Mouse (Mus musculus) colon, adult 2 months (tissue): Measurements from ENCODE around the gene Scg3. TPM values are rescaled to one million over a fixed set of nuclear protein-coding genes. Genes with fewer than 3 reads are reported as not detected.

Experiments used
- polyA plus RNA-seq: library from polyadenylated mRNA; depleted of rRNA; stranded (reverse); fragments of >200 nt; gene quantifications from 2 replicates; pipeline ENCODE4 v1.2.3, GENCODE M21; 2012; rRNA removed

The Scg3 gene
- polyA plus RNA-seq, result 14.6 and 21.4 TPM in 2 replicates

GRCm38 (mm10) chr9:75683426-75684191 lies at the start of gene Scg3:
TSS of gene Scg3 (minus strand) at chr9:75684056.

DNA sequence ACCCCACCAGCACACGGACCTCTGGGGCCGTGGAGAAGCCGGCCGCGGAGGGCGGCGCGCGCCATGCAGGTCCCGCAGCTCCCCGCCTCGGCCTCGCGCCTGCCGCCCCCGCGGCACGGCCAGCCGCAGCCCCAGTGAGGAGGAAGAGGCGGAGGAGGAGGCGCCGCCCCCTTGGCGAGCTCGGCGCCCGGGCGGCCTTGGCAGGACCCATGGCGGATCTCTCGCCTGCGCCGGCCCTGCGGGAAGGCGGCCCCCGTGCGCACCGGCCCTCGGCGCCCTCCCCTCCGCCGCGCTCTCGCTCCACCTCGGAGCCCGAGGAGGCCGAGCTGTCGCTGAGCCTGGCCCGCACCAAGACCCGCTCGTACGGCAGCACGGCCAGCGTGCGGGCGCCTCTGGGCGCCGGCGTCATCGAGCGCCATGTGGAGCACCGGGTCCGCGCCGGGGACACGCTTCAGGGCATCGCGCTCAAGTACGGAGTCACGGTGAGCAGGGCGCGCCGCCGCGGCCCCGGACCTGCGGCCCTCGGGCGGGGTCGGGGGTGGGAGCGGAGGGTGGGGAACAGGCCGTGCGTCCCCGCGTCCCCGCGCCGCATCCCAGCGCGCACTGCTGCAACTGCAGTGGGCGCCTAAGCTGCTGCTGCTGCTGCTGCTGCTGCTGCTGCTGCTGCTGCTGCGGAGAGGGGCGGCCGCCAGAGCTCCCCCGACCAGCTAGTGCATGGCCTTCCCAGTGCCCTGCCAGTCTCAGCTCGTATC lies 58.1 kb downstream of the Scg3 start, which contains the start of gene Lysmd2:
TSS of gene Lysmd2 (plus strand) at position 186 of the 752 bp plus-strand sequence.

GRCm38 (mm10) chr9:75610571-75611493 lies 73.0 kb downstream of the Scg3 start, which contains the start of gene Tmod2:
TSS of gene Tmod2 (minus strand) at chr9:75611325.

Other genes starting within 250 kb of the Scg3 start
- 3.1 and 3.4 TPM in 2 replicates for gene Leo1, start 242.5 kb downstream of the Scg3 start, polyA plus RNA-seq
- 12.7 and 17.7 TPM in 2 replicates for gene Tmod3, start 124.4 kb downstream of the Scg3 start, polyA plus RNA-seq
- gene Tmod2, start 72.7 kb downstream of the Scg3 start, polyA plus RNA-seq, result 0.87 and 0.93 TPM in 2 replicates
- gene Lysmd2, start 58.3 kb downstream of the Scg3 start, polyA plus RNA-seq, result 19.5 and 21.0 TPM in 2 replicates
- gene Bmp5, start 91.3 kb upstream of the Scg3 start, polyA plus RNA-seq, result 2.9 and 3.4 TPM in 2 replicates